Mouse (Mus musculus): ENCODE results near the gene Col9a2. TPM values are rescaled to one million over a fixed set of nuclear protein-coding genes. Genes with fewer than 3 reads are reported as not detected.

The Col9a2 gene
- polyA plus RNA-seq (2015; fragmentation: Nextera tagmentation; extraction: Ambion mirVana): 6.1 and 8.3 TPM in 2 replicates

DNA sequence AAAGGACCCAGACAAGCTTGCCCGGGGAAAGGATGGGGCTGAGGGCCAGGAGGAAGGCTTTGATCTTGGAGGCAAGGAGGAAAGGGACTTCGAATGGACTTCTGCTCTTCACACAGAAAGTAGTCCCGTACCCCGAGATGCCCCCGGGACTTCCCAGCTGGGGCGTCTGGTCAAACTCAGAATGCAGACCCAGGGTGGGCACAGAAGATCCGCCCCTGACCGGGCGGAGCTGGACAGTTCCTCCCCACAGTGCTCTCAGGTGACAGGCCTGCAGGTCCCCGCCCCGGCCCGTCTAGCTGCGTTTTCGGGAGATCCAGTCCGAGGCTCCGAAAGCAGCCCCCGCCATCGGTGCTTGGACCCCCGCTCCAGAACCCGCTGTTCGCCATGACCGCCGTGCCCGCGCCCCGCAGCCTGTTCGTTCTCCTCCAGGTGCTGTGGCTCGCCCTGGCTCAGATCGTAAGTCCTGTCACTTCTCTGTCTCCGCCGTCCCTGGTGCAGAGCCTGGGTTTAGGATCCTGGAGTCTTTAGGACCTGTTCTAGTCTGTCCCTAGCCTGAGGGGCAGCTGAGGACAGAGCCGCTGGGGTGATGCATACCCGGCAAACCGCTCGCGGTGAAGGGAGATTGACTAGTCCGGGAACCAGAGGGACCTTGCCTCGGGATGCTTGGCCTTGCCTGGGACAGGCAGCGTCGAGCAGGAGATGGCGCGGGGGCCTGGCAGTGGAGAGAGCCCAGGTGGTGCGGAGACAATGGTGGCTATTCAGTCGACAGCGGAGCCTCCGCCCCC is at the start of gene Col9a2:
Gene Col9a2 (plus strand): TSS at position 55 of the 785 bp plus-strand sequence.
- H3K27ac ChIP-seq: no peak within 1 kb of the TSS

DNA sequence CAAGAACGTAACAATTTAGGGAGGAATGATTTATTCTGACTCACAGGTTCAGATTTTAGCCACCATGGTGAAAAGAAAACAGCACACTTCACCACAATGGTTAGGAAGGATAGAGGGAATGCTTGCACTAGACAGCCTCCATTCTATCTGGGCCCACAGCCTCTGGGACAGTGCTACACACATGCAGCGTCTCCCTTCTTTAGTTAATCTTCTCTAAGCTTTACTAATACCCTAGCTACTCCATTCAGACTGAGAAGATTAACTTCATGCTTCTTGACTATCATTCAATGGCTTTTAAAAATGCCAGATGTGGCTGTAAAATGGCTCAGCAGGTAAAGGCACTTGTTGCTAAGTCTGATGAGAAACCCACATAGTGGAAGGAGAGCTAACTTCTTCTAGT is 46.9 kb upstream of the Col9a2 start:
- no peaks in the 10 kb centered on the region for H3K9me3 ChIP-seq
- no peak for ATAC-seq
- H3K9ac ChIP-seq (replicated peaks): no peak overlapping the region
- no peak overlapping the region for H3K27ac ChIP-seq
- 32% methylated on average over 2 of the region's 2 CpGs for WGBS
- peaks cover 12% of the 10 kb centered on the region for H3K4me1 ChIP-seq (replicated peaks)
- no peaks in the 10 kb centered on the region; the same call in 1 of the 2 replicates for H3K36me3 ChIP-seq
- H3K4me3 ChIP-seq (replicated peaks): no peak overlapping the region
- peaks cover 36% of the 10 kb centered on the region for H3K27me3 ChIP-seq
- H3K4me2 ChIP-seq (replicated peaks): no peak overlapping the region

More for the DNA sequence above, at the start of gene Col9a2:
- H3K4me3 ChIP-seq (replicated peaks): peak within 1 kb of the TSS; percentile 44
- ATAC-seq: peak; percentile 60
- H3K4me2 ChIP-seq (replicated peaks): peak within 1 kb of the TSS; percentile 68
- H3K9me3 ChIP-seq: no peaks in the 10 kb centered on the region
- peaks cover 33% of the 10 kb centered on the region for H3K27me3 ChIP-seq
- peaks cover 2% of the 10 kb centered on the region; the same call in 1 of the 2 replicates for H3K36me3 ChIP-seq
- 3% methylated on average over 46 of the region's 46 CpGs for WGBS
- H3K9ac ChIP-seq (replicated peaks): peak within 1 kb of the TSS; percentile 71
- H3K4me1 ChIP-seq (replicated peaks): peaks cover 30% of the 10 kb centered on the region

DNA sequence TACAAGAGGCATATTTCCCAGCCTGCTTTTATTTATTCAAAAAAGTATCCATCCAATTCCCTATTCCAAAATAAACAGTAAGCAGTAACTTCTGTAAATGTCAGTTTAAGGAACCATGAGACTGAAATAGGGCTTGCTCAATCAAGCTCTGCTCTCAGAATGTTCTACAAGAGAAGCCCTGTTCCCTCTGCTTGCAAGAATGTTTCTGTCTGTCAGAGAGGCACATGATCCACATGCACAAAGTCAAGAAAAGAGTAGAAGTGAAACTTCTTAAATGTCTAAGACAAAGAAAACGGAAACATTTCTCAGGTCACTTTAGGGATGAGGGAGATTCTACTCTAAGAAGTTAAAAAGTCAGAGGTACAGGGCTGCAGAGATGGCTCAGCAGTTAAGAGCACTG is 46.2 kb upstream of the Col9a2 start:
- ATAC-seq: no peak
- 84% methylated on average over 1 of the region's 1 CpGs for WGBS
- H3K27me3 ChIP-seq: peaks cover 38% of the 10 kb centered on the region

DNA sequence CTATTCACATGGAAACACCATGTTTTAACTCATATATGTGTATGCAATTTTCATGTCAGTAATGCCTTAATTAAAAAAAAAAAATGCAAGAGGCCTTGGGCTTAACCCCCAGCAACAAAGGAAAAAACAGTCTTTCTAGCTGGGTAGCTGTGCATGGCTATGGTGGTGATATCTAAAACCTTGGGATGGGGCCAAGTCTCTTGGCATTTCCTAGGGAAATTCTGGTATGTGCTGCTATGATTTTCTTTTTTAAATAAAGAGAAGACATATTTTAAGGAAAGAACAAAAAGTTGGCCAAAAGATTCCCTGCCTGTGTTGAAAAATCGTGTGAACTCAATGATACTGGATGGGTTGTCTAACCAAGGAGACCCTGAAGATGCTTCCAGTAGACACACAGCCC is 43.3 kb upstream of the Col9a2 start:
- Histone ChIP-seq H3K27ac (no peak overlapping the region), H3K4me3 (replicated peaks) (no peak overlapping the region), H3K27me3 (peaks cover 36% of the 10 kb centered on the region), H3K4me1 (replicated peaks) (peaks cover 12% of the 10 kb centered on the region), H3K9ac (replicated peaks) (no peak overlapping the region), H3K4me2 (replicated peaks) (no peak overlapping the region), H3K36me3 (no peaks in the 10 kb centered on the region), H3K9me3 (no peaks in the 10 kb centered on the region)
- WGBS: 81% methylated on average over 1 of the region's 1 CpGs
- ATAC-seq: no peak

More for the DNA sequence above, 46.2 kb upstream of the Col9a2 start:
- no peak overlapping the region for H3K9ac ChIP-seq (replicated peaks)
- no peaks in the 10 kb centered on the region; the same call in 1 of the 2 replicates for H3K36me3 ChIP-seq
- H3K4me1 ChIP-seq (replicated peaks): peaks cover 12% of the 10 kb centered on the region
- H3K9me3 ChIP-seq: no peaks in the 10 kb centered on the region
- no peak overlapping the region for H3K27ac ChIP-seq
- H3K4me3 ChIP-seq (replicated peaks): no peak overlapping the region
- H3K4me2 ChIP-seq (replicated peaks): no peak overlapping the region

DNA sequence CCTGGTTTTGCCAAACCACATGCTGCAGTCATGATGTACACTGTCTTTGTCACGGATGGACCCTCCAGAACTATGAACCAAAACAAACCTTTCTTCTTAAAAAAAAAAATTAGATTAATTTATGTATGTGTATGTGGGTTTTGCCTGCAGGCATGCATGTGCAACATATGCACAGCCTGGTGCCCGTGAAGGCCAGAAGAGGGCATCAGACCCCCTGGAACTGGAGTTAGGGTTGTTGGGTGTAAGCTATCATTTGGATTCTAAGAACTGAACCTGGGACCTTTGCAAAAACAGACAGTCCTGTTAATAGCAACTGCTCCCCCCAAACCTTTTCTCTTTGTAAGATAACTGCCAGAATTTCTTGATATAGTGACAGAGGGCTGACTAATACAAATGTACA is 38.1 kb upstream of the Col9a2 start:
- Histone ChIP-seq H3K9me3 (no peaks in the 10 kb centered on the region), H3K27me3 (peaks cover 19% of the 10 kb centered on the region; the same call in 1 of the 2 replicates), H3K4me2 (replicated peaks) (no peak overlapping the region), H3K9ac (replicated peaks) (no peak overlapping the region), H3K27ac (0 out of 2 replicates have a peak overlapping the region, but pooled peaks have one; percentile 90), H3K4me3 (replicated peaks) (no peak overlapping the region), H3K36me3 (no peaks in the 10 kb centered on the region), H3K4me1 (replicated peaks) (peaks cover 37% of the 10 kb centered on the region)
- ATAC-seq: no peak
- 74% methylated on average over 2 of the region's 2 CpGs for WGBS

DNA sequence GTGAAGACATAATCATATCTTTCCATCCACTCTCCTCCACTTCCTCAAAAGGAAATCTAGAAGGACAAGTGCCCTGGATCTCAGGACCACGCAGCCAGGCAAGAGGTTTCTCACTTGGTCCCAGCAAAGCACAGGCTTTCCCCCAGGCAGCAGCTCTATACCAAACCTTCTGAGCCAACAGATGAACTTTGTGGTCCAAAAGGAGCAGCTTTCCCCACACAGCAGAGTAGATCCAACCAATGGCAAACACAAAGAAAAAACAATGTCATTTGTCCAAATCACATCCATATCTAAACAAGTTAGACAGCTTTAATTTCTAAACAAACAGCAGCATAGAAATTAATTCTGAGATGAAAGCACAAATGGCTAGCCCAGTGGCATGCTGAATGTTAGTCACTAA is 37.5 kb upstream of the Col9a2 start:
- no peak overlapping the region for H3K4me3 ChIP-seq (replicated peaks)
- 84% methylated on average over 1 of the region's 1 CpGs for WGBS

DNA sequence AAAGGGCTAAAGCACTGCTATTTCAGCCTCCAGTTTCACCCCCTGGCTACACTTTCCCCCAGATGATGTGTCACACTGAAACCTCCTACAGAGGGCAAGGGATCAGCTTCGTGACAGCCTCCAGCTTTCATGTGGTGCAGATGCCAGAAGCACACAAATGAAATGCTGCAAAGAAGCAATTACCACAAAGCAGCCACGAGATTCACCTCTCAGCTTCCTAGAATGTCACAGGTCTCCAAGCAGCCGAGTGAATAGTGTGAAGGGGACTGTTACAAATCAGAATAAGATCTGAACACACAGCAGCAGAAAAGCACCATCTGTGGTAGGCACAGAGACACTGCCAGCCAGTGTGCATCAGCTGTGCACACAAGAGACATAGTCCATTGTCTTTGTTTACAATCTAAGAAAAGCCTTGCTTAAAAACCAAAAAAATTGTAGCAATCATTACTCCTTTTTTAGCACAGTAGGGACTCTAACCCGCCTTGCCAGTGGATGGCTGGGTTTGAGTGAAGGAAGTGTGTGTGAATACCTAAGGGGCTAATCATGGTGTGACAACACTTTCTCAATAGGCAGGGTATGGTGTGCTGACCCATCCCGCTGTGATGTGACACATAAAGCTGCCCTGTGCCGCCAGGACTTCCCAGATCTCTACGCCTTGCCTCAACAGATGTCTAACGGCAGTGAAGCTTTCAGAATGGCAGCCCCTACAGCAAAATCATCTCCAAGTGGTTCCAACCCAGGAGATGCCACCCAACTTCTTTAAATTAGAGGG is 36.6 kb upstream of the Col9a2 start:
- H3K4me3 ChIP-seq (replicated peaks): 0 out of 2 replicates have a peak overlapping the region, but pooled peaks have one; percentile 1
- peak overlapping the region; percentile 36; the same call in 1 of the 2 replicates for H3K9ac ChIP-seq (replicated peaks)
- ATAC-seq: peak; percentile 83
- peak overlapping the region; percentile 90 for H3K27ac ChIP-seq
- 14% methylated on average over 8 of the region's 8 CpGs for WGBS
- no peaks in the 10 kb centered on the region for H3K9me3 ChIP-seq
- peaks cover 16% of the 10 kb centered on the region; the same call in 1 of the 2 replicates for H3K27me3 ChIP-seq
- H3K4me1 ChIP-seq (replicated peaks): peaks cover 37% of the 10 kb centered on the region
- no peaks in the 10 kb centered on the region for H3K36me3 ChIP-seq
- peak overlapping the region; percentile 34 for H3K4me2 ChIP-seq (replicated peaks)

More for the DNA sequence above, 37.5 kb upstream of the Col9a2 start:
- Histone ChIP-seq H3K27me3 (peaks cover 19% of the 10 kb centered on the region; the same call in 1 of the 2 replicates), H3K9ac (replicated peaks) (no peak overlapping the region), H3K36me3 (no peaks in the 10 kb centered on the region), H3K4me2 (replicated peaks) (no peak overlapping the region), H3K4me1 (replicated peaks) (peaks cover 37% of the 10 kb centered on the region), H3K27ac (peak overlapping the region; percentile 90), H3K9me3 (no peaks in the 10 kb centered on the region)
- no peak for ATAC-seq

DNA sequence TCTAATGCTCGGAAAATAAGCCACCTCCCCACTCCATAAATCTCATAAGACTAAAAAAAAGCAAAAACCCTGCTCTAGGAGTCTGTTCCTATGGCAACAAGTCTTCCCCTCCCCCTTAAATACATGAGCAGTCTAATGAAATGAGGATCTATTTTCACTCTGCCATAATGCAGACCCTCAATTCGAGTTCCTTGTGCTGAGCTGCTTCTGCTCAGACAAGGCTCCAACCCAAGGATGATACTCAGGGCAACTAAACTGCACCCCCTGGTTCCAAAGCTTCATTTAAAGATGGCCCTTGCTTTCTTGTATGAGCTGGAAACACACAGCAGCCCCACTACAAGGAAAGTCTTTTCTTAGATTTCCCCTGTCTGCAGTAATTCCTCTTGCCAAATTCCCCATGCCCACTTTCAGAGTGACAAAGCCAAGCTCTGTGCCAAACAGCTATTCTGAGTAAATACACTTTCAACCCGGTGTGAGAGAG is 35.5 kb upstream of the Col9a2 start:
- Histone ChIP-seq H3K27me3 (peaks cover 13% of the 10 kb centered on the region; the same call in 1 of the 2 replicates), H3K36me3 (no peaks in the 10 kb centered on the region), H3K9me3 (no peaks in the 10 kb centered on the region), H3K9ac (replicated peaks) (no peak overlapping the region), H3K4me1 (replicated peaks) (peaks cover 37% of the 10 kb centered on the region), H3K27ac (peak overlapping the region; percentile 89), H3K4me2 (replicated peaks) (peak overlapping the region; percentile 35), H3K4me3 (replicated peaks) (no peak overlapping the region)
- ATAC-seq: peak; percentile 74
- WGBS: 8% methylated on average over 3 of the region's 3 CpGs

DNA sequence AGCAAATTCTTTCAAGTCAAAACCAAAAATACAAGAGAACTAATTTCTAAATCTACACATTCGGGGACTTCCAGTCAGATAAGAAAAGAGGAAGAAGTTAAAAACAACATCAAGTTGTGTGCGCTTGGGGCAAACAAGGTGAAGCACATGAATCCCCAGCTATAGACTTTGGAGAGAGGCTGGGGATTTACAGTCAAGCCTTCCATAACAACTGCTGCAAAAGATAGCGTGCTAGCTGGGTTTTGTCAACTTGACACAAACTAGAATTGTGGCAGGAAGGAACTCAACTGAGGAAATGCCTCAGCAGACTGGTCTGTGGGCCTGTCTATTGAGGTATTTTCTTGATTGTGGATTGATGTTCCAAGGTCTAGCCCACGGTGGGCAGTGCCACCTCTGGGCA is 34.5 kb upstream of the Col9a2 start:
- 87% methylated on average over 4 of the region's 4 CpGs for WGBS
- no peak overlapping the region for H3K4me2 ChIP-seq (replicated peaks)
- H3K9ac ChIP-seq (replicated peaks): no peak overlapping the region
- H3K27ac ChIP-seq: peak overlapping the region; percentile 22; the same call in 1 of the 2 replicates
- no peaks in the 10 kb centered on the region for H3K36me3 ChIP-seq
- no peak overlapping the region for H3K4me3 ChIP-seq (replicated peaks)
- no peak for ATAC-seq
- no peaks in the 10 kb centered on the region for H3K9me3 ChIP-seq
- peaks cover 40% of the 10 kb centered on the region for H3K4me1 ChIP-seq (replicated peaks)
- H3K27me3 ChIP-seq: peaks cover 13% of the 10 kb centered on the region; the same call in 1 of the 2 replicates

DNA sequence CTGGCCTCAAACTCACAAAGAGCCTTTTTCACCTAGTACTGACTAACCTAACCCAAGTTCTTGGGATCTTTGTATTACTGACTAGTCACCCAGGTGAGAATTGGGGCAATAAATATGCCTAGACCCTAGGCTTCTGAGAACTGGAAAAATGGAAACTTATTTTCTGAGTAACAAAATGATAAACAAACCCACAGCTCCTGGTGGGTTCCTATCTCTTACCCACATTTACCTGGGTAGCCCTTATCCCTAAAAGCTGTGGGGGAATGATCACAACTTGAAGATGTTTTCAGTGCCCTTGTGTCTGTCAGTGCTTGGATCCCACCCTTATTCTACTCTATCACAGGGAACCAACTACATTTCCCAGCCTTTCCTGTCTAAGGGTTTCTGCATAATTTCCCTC is 32.2 kb upstream of the Col9a2 start:
- peaks cover 32% of the 10 kb centered on the region for H3K4me1 ChIP-seq (replicated peaks)
- no peaks in the 10 kb centered on the region for H3K9me3 ChIP-seq
- H3K9ac ChIP-seq (replicated peaks): no peak overlapping the region
- no peaks in the 10 kb centered on the region for H3K36me3 ChIP-seq
- no peak overlapping the region for H3K27ac ChIP-seq
- ATAC-seq: no peak
- H3K4me2 ChIP-seq (replicated peaks): no peak overlapping the region
- 0 out of 2 replicates have a peak, but pooled peaks cover 3% of the 10 kb centered on the region for H3K27me3 ChIP-seq
- H3K4me3 ChIP-seq (replicated peaks): no peak overlapping the region

DNA sequence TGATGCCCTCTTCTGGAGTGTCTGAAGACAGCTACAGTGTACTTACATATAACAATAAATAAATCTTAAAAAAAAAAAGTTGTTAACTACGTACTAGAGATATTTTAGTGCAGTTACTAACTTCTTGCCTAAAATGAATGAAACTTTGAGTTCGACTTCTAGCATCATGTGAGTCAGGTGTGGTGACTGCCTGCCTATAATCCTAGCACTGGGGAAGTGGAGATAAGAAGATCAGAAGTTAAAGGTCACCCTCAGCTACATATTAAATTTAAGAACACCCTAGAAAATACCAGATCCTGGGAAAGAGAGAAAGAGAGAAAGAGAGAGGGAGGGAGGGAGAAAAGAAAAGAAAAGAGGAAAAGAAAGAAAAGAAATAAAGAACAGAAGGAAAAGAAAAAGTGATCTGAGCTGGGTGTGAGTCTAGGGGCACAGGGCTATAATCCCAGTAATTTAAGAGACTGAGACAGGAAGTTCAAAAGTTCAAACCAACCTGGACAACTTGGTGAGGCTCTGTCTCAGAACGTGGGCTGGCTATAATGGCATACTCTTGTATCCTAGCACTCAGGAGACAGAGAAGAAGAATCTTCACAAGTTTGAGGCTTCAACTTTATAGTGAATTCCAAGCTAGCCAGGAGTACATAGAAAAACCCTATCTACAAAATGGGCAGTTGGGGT is 31.0 kb upstream of the Col9a2 start:
- 85% methylated on average over 3 of the region's 3 CpGs for WGBS
- H3K4me3 ChIP-seq (replicated peaks): no peak overlapping the region
- H3K27ac ChIP-seq: no peak overlapping the region
- H3K4me1 ChIP-seq (replicated peaks): peaks cover 21% of the 10 kb centered on the region
- 0 out of 2 replicates have a peak, but pooled peaks cover 3% of the 10 kb centered on the region for H3K27me3 ChIP-seq
- no peak overlapping the region for H3K4me2 ChIP-seq (replicated peaks)
- no peak for ATAC-seq
- H3K36me3 ChIP-seq: no peaks in the 10 kb centered on the region
- H3K9ac ChIP-seq (replicated peaks): no peak overlapping the region
- H3K9me3 ChIP-seq: no peaks in the 10 kb centered on the region

Data from midbrain, embryonic 13.5 days (tissue).